Mouse (Mus musculus): ENCODE data around the gene Gm10271.

- TF ChIP-seq TAL1 (IDR thresholded peaks at IDR 0.05; ENCODE audit: low read length) (no peak), GATA1 (IDR thresholded peaks at IDR 0.05; ENCODE audit: low read length) (no peak)
These were observed 55.8 kb downstream of the Gm10271 start for GRCm38 (mm10) chr10:116916581-116916980.
